Mouse (Mus musculus) embryo, embryonic 10.5 days (tissue): ENCODE data around the gene Man1c1.

ENCODE experiments used
- DNase-seq: peaks from one replicate; pipeline ENCODE4 v3.0.0-alpha.2; 2015; ENCODE audit warnings: low spot score

Gene Man1c1

GRCm38 (mm10) chr4:134723251-134723650, 19.2 kb upstream of the Man1c1 start:
- no peak for DNase-seq

- DNase-seq, result no peak
Observed at GRCm38 (mm10) chr4:134721076-134721475, 17.0 kb upstream of the Man1c1 start.

- DNase-seq, result no peak
Observed at GRCm38 (mm10) chr4:134720371-134720770, 16.3 kb upstream of the Man1c1 start.

GRCm38 (mm10) chr4:134719489-134719888, 15.4 kb upstream of the Man1c1 start:
- DNase-seq, result no peak

- DNase-seq, result peak; percentile 89
Observed at GRCm38 (mm10) chr4:134713937-134714336, 9.8 kb upstream of the Man1c1 start.

- no peak for DNase-seq
Observed at GRCm38 (mm10) chr4:134705311-134705710, 1.2 kb upstream of the Man1c1 start.

GRCm38 (mm10) chr4:134704590-134704989, 500 bp upstream of the Man1c1 start:
- DNase-seq, result no peak

- DNase-seq, result no peak
Observed at GRCm38 (mm10) chr4:134702981-134703834, 882 bp downstream of the Man1c1 start.

GRCm38 (mm10) chr4:134701934-134702333, 2.2 kb downstream of the Man1c1 start:
- DNase-seq, result peak; percentile 83

- DNase-seq, result no peak
Observed at GRCm38 (mm10) chr4:134700911-134701310, 3.2 kb downstream of the Man1c1 start.

- no peak for DNase-seq
Observed at GRCm38 (mm10) chr4:134693202-134693940, 10.7 kb downstream of the Man1c1 start.

- DNase-seq, result no peak
Observed at GRCm38 (mm10) chr4:134692388-134692787, 11.7 kb downstream of the Man1c1 start.

- no peak for DNase-seq
Observed at GRCm38 (mm10) chr4:134686022-134686661, 17.9 kb downstream of the Man1c1 start.

GRCm38 (mm10) chr4:134684637-134685338, 19.3 kb downstream of the Man1c1 start:
- DNase-seq, result no peak

GRCm38 (mm10) chr4:134683892-134684291, 20.2 kb downstream of the Man1c1 start:
- no peak for DNase-seq

GRCm38 (mm10) chr4:134683008-134683407, 21.1 kb downstream of the Man1c1 start:
- DNase-seq, result no peak

GRCm38 (mm10) chr4:134682423-134682822, 21.7 kb downstream of the Man1c1 start:
- no peak for DNase-seq

GRCm38 (mm10) chr4:134681819-134682218, 22.3 kb downstream of the Man1c1 start:
- no peak for DNase-seq

GRCm38 (mm10) chr4:134677556-134678508, 26.3 kb downstream of the Man1c1 start:
- no peak for DNase-seq

GRCm38 (mm10) chr4:134675800-134676199, 28.3 kb downstream of the Man1c1 start:
- peak; percentile 72 for DNase-seq

GRCm38 (mm10) chr4:134674970-134675369, 29.1 kb downstream of the Man1c1 start:
- no peak for DNase-seq
